Mouse (Mus musculus): Measurements from ENCODE around the gene Rhox2a. TPM values are rescaled to one million over a fixed set of nuclear protein-coding genes. Genes with fewer than 3 reads are reported as not detected.
"Not testable (repeated sequence)": the region's sequence is repeated elsewhere in the genome, so short reads cannot be mapped to it uniquely, and the experiment has no call there.

The Rhox2a gene
- not detected in 2 replicates for polyA plus RNA-seq (2012; ENCODE audit: insufficient read depth, insufficient read length, low replicate concordance, missing spikeins)

GRCm38 (mm10) chrX:37244676-37245075, at the start of gene Rhox2a:
Gene Rhox2a (plus strand): TSS chrX:37244976.
- not testable (repeated sequence) for H3K4me1 ChIP-seq (ENCODE audit: control insufficient read depth, insufficient read depth, low read length); H3K4me3 ChIP-seq (ENCODE audit: insufficient read depth, low read depth, low read length); H3K27ac ChIP-seq (ENCODE audit: insufficient read depth, low read depth, low read length)
- no CpG with 5 or more reads among the region's 9 CpGs for WGBS

DNA sequence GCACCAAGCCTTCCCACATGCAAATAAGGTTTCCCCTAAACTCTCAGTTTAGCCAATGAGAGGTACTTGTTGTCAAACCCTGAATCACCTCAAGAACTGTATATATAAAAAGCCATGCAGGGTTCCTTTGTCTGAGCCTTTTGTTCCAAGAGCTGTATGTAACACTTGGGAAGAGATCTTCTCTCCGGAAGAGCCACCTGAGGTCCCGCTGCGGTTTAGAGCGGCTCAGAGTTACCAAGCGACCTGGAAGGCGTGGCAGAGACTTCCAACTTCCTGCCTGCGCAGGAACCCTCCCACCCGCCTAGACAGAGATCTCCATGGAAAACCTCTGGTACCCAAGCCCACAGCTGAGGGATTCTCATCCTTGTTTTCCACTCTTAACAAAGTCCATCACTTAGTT, 46.1 kb upstream of the Rhox2a start:
- no peak for TF ChIP-seq CTCF (IDR thresholded peaks at IDR 0.05; ENCODE audit: insufficient read depth, low read depth, low read length)
- TF ChIP-seq POLR2A (IDR thresholded peaks at IDR 0.05; ENCODE audit: insufficient read depth, low read depth, low read length) = no peak
- no peak overlapping the region for H3K27ac ChIP-seq (ENCODE audit: insufficient read depth, low read depth, low read length)
- no peak overlapping the region for H3K4me3 ChIP-seq (ENCODE audit: insufficient read depth, low read depth, low read length)
- WGBS = 72% methylated on average over 8 of the region's 8 CpGs
- H3K4me1 ChIP-seq (ENCODE audit: control insufficient read depth, insufficient read depth, low read length) = no peaks in the 10 kb centered on the region

- TF ChIP-seq CTCF (IDR thresholded peaks at IDR 0.05; ENCODE audit: insufficient read depth, low read depth, low read length) (no peak), POLR2A (IDR thresholded peaks at IDR 0.05; ENCODE audit: insufficient read depth, low read depth, low read length) (no peak)
- WGBS = 85% methylated on average over 10 of the region's 10 CpGs
- H3K4me3 ChIP-seq (ENCODE audit: insufficient read depth, low read depth, low read length) = no peak within 1 kb of the TSS
- H3K27ac ChIP-seq (ENCODE audit: insufficient read depth, low read depth, low read length) = no peak within 1 kb of the TSS
- H3K4me1 ChIP-seq (ENCODE audit: control insufficient read depth, insufficient read depth, low read length) = no peaks in the 10 kb centered on the region
These were observed 33.8 kb upstream of the Rhox2a start, which contains the start of gene Gm9 for GRCm38 (mm10) chrX:37210941-37211340. Gene Gm9 (minus strand): TSS chrX:37211041.

GRCm38 (mm10) chrX:37222158-37222557, 22.6 kb upstream of the Rhox2a start, which contains the start of gene Rhox1:
Gene Rhox1 (minus strand): TSS chrX:37222258.
- H3K4me1 ChIP-seq (ENCODE audit: control insufficient read depth, insufficient read depth, low read length); H3K4me3 ChIP-seq (ENCODE audit: insufficient read depth, low read depth, low read length); H3K27ac ChIP-seq (ENCODE audit: insufficient read depth, low read depth, low read length): not testable (repeated sequence)
- 91% methylated on average over 1 of the region's 1 CpGs for WGBS

DNA sequence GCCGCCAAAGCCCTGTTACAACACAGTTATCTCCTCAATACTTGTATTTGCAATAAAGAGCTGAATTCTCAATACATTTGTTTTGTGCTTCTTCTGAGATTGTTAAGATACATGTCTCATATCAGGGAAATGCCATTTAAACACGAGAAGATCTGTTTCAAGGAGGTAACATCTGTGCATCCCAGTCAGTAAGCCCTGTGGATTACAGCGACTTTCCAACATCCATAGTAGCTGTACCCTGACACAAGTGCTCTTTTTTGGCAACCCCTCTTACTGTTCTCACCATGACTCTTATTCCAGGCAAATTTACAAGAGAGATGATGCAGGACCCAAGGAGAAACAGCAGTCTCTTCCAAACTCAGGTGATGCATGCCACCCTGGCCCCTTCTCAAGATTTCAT, 4.8 kb downstream of the Rhox2a start, which contains the start of gene Rhox3a:
Gene Rhox3a, plus strand, starts transcription at position 301 of the 400 bp plus-strand sequence.
- not testable (repeated sequence) for H3K27ac ChIP-seq (ENCODE audit: insufficient read depth, low read depth, low read length); H3K4me3 ChIP-seq (ENCODE audit: insufficient read depth, low read depth, low read length); H3K4me1 ChIP-seq (ENCODE audit: control insufficient read depth, insufficient read depth, low read length)
- 100% methylated on average over 1 of the region's 3 CpGs for WGBS

DNA sequence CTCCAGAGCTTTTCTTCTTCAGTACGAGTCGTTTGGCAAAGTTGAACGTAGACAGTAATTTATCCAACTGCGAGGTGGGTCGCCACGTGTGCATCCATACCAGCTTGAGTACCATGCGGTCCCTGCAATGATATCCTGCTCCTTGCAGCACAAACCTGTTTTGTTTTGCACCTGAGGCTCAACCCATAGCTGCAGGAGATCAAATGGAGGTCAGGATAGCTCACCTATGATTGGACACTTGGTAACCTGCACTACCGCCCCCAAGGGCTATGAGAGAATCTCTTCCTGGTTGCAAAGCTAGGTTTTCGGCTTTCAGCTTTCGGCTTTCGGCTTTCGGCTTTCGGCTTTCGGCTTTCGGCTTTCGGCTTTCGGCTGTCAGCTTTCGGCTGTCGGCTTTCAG, 20.3 kb downstream of the Rhox2a start, which contains the start of gene Rhox4a:
Gene Rhox4a, plus strand, starts transcription at position 301 of the 400 bp plus-strand sequence.
- not testable (repeated sequence) for H3K27ac ChIP-seq (ENCODE audit: insufficient read depth, low read depth, low read length); H3K4me1 ChIP-seq (ENCODE audit: control insufficient read depth, insufficient read depth, low read length); H3K4me3 ChIP-seq (ENCODE audit: insufficient read depth, low read depth, low read length)
- WGBS = 100% methylated on average over 11 of the region's 19 CpGs

Other genes starting within 250 kb of the Rhox2a start
- not detected in 2 replicates for gene Sowahd, start 196.1 kb upstream of the Rhox2a start, polyA plus RNA-seq (2012; ENCODE audit: insufficient read depth, insufficient read length, low replicate concordance, missing spikeins)
- not detected in 2 replicates for gene Rpl39, start 159.6 kb upstream of the Rhox2a start, polyA plus RNA-seq (2012; ENCODE audit: insufficient read depth, insufficient read length, low replicate concordance, missing spikeins)
- gene Upf3b, start 134.7 kb upstream of the Rhox2a start, polyA plus RNA-seq (2012; ENCODE audit: insufficient read depth, insufficient read length, low replicate concordance, missing spikeins) = not detected in 2 replicates
- gene Nkap, start 118.2 kb upstream of the Rhox2a start, polyA plus RNA-seq (2012; ENCODE audit: insufficient read depth, insufficient read length, low replicate concordance, missing spikeins) = not detected in 2 replicates
- not detected in 2 replicates for gene Akap14, start 76.1 kb upstream of the Rhox2a start, polyA plus RNA-seq (2012; ENCODE audit: insufficient read depth, insufficient read length, low replicate concordance, missing spikeins)
- not detected in 2 replicates for gene Ndufa1, start 53.8 kb upstream of the Rhox2a start, polyA plus RNA-seq (2012; ENCODE audit: insufficient read depth, insufficient read length, low replicate concordance, missing spikeins)
- gene Rnf113a1, start 53.7 kb upstream of the Rhox2a start, polyA plus RNA-seq (2012; ENCODE audit: insufficient read depth, insufficient read length, low replicate concordance, missing spikeins) = not detected in 2 replicates
- gene Gm9, start 33.9 kb upstream of the Rhox2a start, polyA plus RNA-seq (2012; ENCODE audit: insufficient read depth, insufficient read length, low replicate concordance, missing spikeins) = not detected in 2 replicates
- not detected in 2 replicates for gene Rhox1, start 22.7 kb upstream of the Rhox2a start, polyA plus RNA-seq (2012; ENCODE audit: insufficient read depth, insufficient read length, low replicate concordance, missing spikeins)
- gene Rhox3a, start 4.9 kb downstream of the Rhox2a start, polyA plus RNA-seq (2012; ENCODE audit: insufficient read depth, insufficient read length, low replicate concordance, missing spikeins) = not detected in 2 replicates
- gene Rhox4a, start 20.4 kb downstream of the Rhox2a start, polyA plus RNA-seq (2012; ENCODE audit: insufficient read depth, insufficient read length, low replicate concordance, missing spikeins) = not detected in 2 replicates
- not detected in 2 replicates for gene Rhox3a2, start 135.1 kb downstream of the Rhox2a start, polyA plus RNA-seq (2012; ENCODE audit: insufficient read depth, insufficient read length, low replicate concordance, missing spikeins)
- gene Rhox4a2, start 145.9 kb downstream of the Rhox2a start, polyA plus RNA-seq (2012; ENCODE audit: insufficient read depth, insufficient read length, low replicate concordance, missing spikeins) = not detected in 2 replicates
- not detected in 2 replicates for gene Rhox2b, start 167.1 kb downstream of the Rhox2a start, polyA plus RNA-seq (2012; ENCODE audit: insufficient read depth, insufficient read length, low replicate concordance, missing spikeins)
- gene Rhox4b, start 187.5 kb downstream of the Rhox2a start, polyA plus RNA-seq (2012; ENCODE audit: insufficient read depth, insufficient read length, low replicate concordance, missing spikeins) = not detected in 2 replicates
- gene Rhox2c, start 208.7 kb downstream of the Rhox2a start, polyA plus RNA-seq (2012; ENCODE audit: insufficient read depth, insufficient read length, low replicate concordance, missing spikeins) = not detected in 2 replicates
- not detected in 2 replicates for gene Rhox3c, start 213.6 kb downstream of the Rhox2a start, polyA plus RNA-seq (2012; ENCODE audit: insufficient read depth, insufficient read length, low replicate concordance, missing spikeins)
- gene Rhox4c, start 235.4 kb downstream of the Rhox2a start, polyA plus RNA-seq (2012; ENCODE audit: insufficient read depth, insufficient read length, low replicate concordance, missing spikeins) = not detected in 2 replicates
- gene Rhox2d, start 248.5 kb downstream of the Rhox2a start, polyA plus RNA-seq (2012; ENCODE audit: insufficient read depth, insufficient read length, low replicate concordance, missing spikeins) = not detected in 2 replicates